Mouse (Mus musculus): ENCODE measurements around the gene 1810046K07Rik. TPM values are rescaled to one million over a fixed set of nuclear protein-coding genes. Genes with fewer than 3 reads are reported as not detected.
A peak's percentile ranks its signal among the peaks of the same experiment; 100 is the strongest.

1810046K07Rik gene
- polyA plus RNA-seq, 1 experiment from 2014 or later: 0.36 TPM

GRCm38 (mm10) chr9:51293541-51293940 lies 35.2 kb downstream of the 1810046K07Rik start:
- no peak overlapping the region for H3K27ac ChIP-seq
- WGBS: 70% methylated on average over 8 of the region's 8 CpGs
- no peak overlapping the region for H3K9ac ChIP-seq (replicated peaks)
- no peaks in the 10 kb centered on the region for H3K9me3 ChIP-seq
- H3K4me2 ChIP-seq: no peak overlapping the region
- no peak for ATAC-seq (ENCODE audit: insufficient number of reproducible peaks, insufficient read depth, low FRiP score, low TSS enrichment, low read depth)
- peaks cover 14% of the 10 kb centered on the region; the same call in 1 of the 2 replicates for H3K27me3 ChIP-seq
- no peak overlapping the region for H3K4me3 ChIP-seq (replicated peaks)
- no peaks in the 10 kb centered on the region for H3K4me1 ChIP-seq (replicated peaks)
- H3K36me3 ChIP-seq: no peaks in the 10 kb centered on the region

- Histone ChIP-seq H3K9ac (replicated peaks) (no peak overlapping the region), H3K36me3 (no peaks in the 10 kb centered on the region), H3K27ac (no peak overlapping the region), H3K27me3 (peaks cover 14% of the 10 kb centered on the region; the same call in 1 of the 2 replicates), H3K4me2 (no peak overlapping the region), H3K4me3 (replicated peaks) (no peak overlapping the region), H3K4me1 (replicated peaks) (no peaks in the 10 kb centered on the region), H3K9me3 (no peaks in the 10 kb centered on the region)
- 34% methylated on average over 4 of the region's 4 CpGs for WGBS
- no peak for ATAC-seq (ENCODE audit: insufficient number of reproducible peaks, insufficient read depth, low FRiP score, low TSS enrichment, low read depth)
Observed at GRCm38 (mm10) chr9:51292674-51293073, 36.0 kb downstream of the 1810046K07Rik start.

GRCm38 (mm10) chr9:51290980-51291379 lies 37.7 kb downstream of the 1810046K07Rik start:
- ATAC-seq (ENCODE audit: insufficient number of reproducible peaks, insufficient read depth, low FRiP score, low TSS enrichment, low read depth): no peak
- Histone ChIP-seq H3K36me3 (no peaks in the 10 kb centered on the region), H3K9me3 (no peaks in the 10 kb centered on the region), H3K27me3 (peaks cover 14% of the 10 kb centered on the region; the same call in 1 of the 2 replicates), H3K9ac (replicated peaks) (no peak overlapping the region), H3K4me1 (replicated peaks) (no peaks in the 10 kb centered on the region), H3K4me2 (no peak overlapping the region), H3K27ac (no peak overlapping the region), H3K4me3 (replicated peaks) (no peak overlapping the region)
- WGBS: 70% methylated on average over 4 of the region's 4 CpGs

GRCm38 (mm10) chr9:51286079-51286478 lies 42.6 kb downstream of the 1810046K07Rik start:
- Histone ChIP-seq H3K36me3 (no peaks in the 10 kb centered on the region), H3K4me1 (replicated peaks) (no peaks in the 10 kb centered on the region), H3K9ac (replicated peaks) (no peak overlapping the region), H3K27me3 (peaks cover 16% of the 10 kb centered on the region; the same call in 1 of the 2 replicates), H3K4me2 (no peak overlapping the region), H3K9me3 (no peaks in the 10 kb centered on the region), H3K27ac (no peak overlapping the region), H3K4me3 (replicated peaks) (no peak overlapping the region)
- ATAC-seq (ENCODE audit: insufficient number of reproducible peaks, insufficient read depth, low FRiP score, low TSS enrichment, low read depth): no peak
- 60% methylated on average over 2 of the region's 2 CpGs for WGBS

- Histone ChIP-seq H3K4me1 (replicated peaks) (peaks cover 10% of the 10 kb centered on the region), H3K9me3 (no peaks in the 10 kb centered on the region), H3K27ac (peak within 1 kb of the TSS; percentile 82), H3K4me3 (replicated peaks) (peak within 1 kb of the TSS; percentile 51), H3K9ac (replicated peaks) (peak within 1 kb of the TSS; percentile 73), H3K27me3 (peaks cover 32% of the 10 kb centered on the region), H3K4me2 (peak within 1 kb of the TSS; percentile 91), H3K36me3 (no peaks in the 10 kb centered on the region)
- 1% methylated on average over 53 of the region's 53 CpGs for WGBS
- peak; percentile 96 for ATAC-seq (ENCODE audit: insufficient number of reproducible peaks, insufficient read depth, low FRiP score, low TSS enrichment, low read depth)
Observed at GRCm38 (mm10) chr9:51278500-51279381, 50.0 kb downstream of the 1810046K07Rik start, which contains the start of gene Colca2. Colca2 (minus strand) TSS chr9:51278569.

- Histone ChIP-seq H3K9me3 (no peaks in the 10 kb centered on the region), H3K4me2 (peak overlapping the region; percentile 91), H3K27ac (peak overlapping the region; percentile 82), H3K4me3 (replicated peaks) (peak overlapping the region; percentile 51), H3K4me1 (replicated peaks) (peaks cover 10% of the 10 kb centered on the region), H3K27me3 (peaks cover 37% of the 10 kb centered on the region), H3K36me3 (no peaks in the 10 kb centered on the region), H3K9ac (replicated peaks) (peak overlapping the region; percentile 73)
- ATAC-seq (ENCODE audit: insufficient number of reproducible peaks, insufficient read depth, low FRiP score, low TSS enrichment, low read depth): peak; percentile 67
- 21% methylated on average over 13 of the region's 13 CpGs for WGBS
Observed at GRCm38 (mm10) chr9:51277834-51278498, 50.8 kb downstream of the 1810046K07Rik start.

GRCm38 (mm10) chr9:51274678-51275077 lies 54.0 kb downstream of the 1810046K07Rik start:
- no peak for ATAC-seq (ENCODE audit: insufficient number of reproducible peaks, insufficient read depth, low FRiP score, low TSS enrichment, low read depth)
- no peak overlapping the region for H3K9ac ChIP-seq (replicated peaks)
- H3K9me3 ChIP-seq: no peaks in the 10 kb centered on the region
- H3K27ac ChIP-seq: no peak overlapping the region
- peaks cover 17% of the 10 kb centered on the region for H3K27me3 ChIP-seq
- H3K4me1 ChIP-seq (replicated peaks): peaks cover 10% of the 10 kb centered on the region
- no peaks in the 10 kb centered on the region for H3K36me3 ChIP-seq
- WGBS: 31% methylated on average over 4 of the region's 4 CpGs
- H3K4me3 ChIP-seq (replicated peaks): no peak overlapping the region
- H3K4me2 ChIP-seq: no peak overlapping the region

- peaks cover 11% of the 10 kb centered on the region for H3K27me3 ChIP-seq
- H3K9ac ChIP-seq (replicated peaks): no peak overlapping the region
- H3K4me3 ChIP-seq (replicated peaks): no peak overlapping the region
- H3K4me2 ChIP-seq: no peak overlapping the region
- 61% methylated on average over 9 of the region's 9 CpGs for WGBS
- H3K36me3 ChIP-seq: no peaks in the 10 kb centered on the region
- H3K4me1 ChIP-seq (replicated peaks): peaks cover 10% of the 10 kb centered on the region
- ATAC-seq (ENCODE audit: insufficient number of reproducible peaks, insufficient read depth, low FRiP score, low TSS enrichment, low read depth): no peak
- H3K9me3 ChIP-seq: no peaks in the 10 kb centered on the region
- no peak overlapping the region for H3K27ac ChIP-seq
Observed at GRCm38 (mm10) chr9:51273581-51274154, 55.0 kb downstream of the 1810046K07Rik start.

- 78% methylated on average over 5 of the region's 5 CpGs for WGBS
- no peaks in the 10 kb centered on the region for H3K36me3 ChIP-seq
- no peak for ATAC-seq (ENCODE audit: insufficient number of reproducible peaks, insufficient read depth, low FRiP score, low TSS enrichment, low read depth)
Observed at GRCm38 (mm10) chr9:51272102-51272501, 56.6 kb downstream of the 1810046K07Rik start.

GRCm38 (mm10) chr9:51271073-51271472 lies 57.6 kb downstream of the 1810046K07Rik start:
- H3K4me2 ChIP-seq: no peak overlapping the region
- no peaks in the 10 kb centered on the region for H3K36me3 ChIP-seq
- no peaks in the 10 kb centered on the region for H3K9me3 ChIP-seq
- H3K27ac ChIP-seq: no peak overlapping the region
- peaks cover 6% of the 10 kb centered on the region; the same call in 1 of the 2 replicates for H3K27me3 ChIP-seq
- H3K4me3 ChIP-seq (replicated peaks): no peak overlapping the region
- H3K4me1 ChIP-seq (replicated peaks): no peaks in the 10 kb centered on the region; the same call in 1 of the 2 replicates
- ATAC-seq (ENCODE audit: insufficient number of reproducible peaks, insufficient read depth, low FRiP score, low TSS enrichment, low read depth): no peak
- no peak overlapping the region for H3K9ac ChIP-seq (replicated peaks)
- 85% methylated on average over 8 of the region's 8 CpGs for WGBS

More at GRCm38 (mm10) chr9:51272102-51272501, 56.6 kb downstream of the 1810046K07Rik start:
- Histone ChIP-seq H3K4me3 (replicated peaks) (no peak overlapping the region), H3K27me3 (peaks cover 6% of the 10 kb centered on the region; the same call in 1 of the 2 replicates), H3K9ac (replicated peaks) (no peak overlapping the region), H3K27ac (no peak overlapping the region), H3K4me2 (no peak overlapping the region), H3K4me1 (replicated peaks) (no peaks in the 10 kb centered on the region; the same call in 1 of the 2 replicates), H3K9me3 (no peaks in the 10 kb centered on the region)

- Histone ChIP-seq H3K27me3 (peaks cover 6% of the 10 kb centered on the region; the same call in 1 of the 2 replicates), H3K4me2 (no peak overlapping the region), H3K4me1 (replicated peaks) (no peaks in the 10 kb centered on the region), H3K4me3 (replicated peaks) (no peak overlapping the region), H3K9me3 (no peaks in the 10 kb centered on the region), H3K36me3 (no peaks in the 10 kb centered on the region), H3K9ac (replicated peaks) (no peak overlapping the region), H3K27ac (no peak overlapping the region)
- WGBS: 67% methylated on average over 5 of the region's 5 CpGs
- ATAC-seq (ENCODE audit: insufficient number of reproducible peaks, insufficient read depth, low FRiP score, low TSS enrichment, low read depth): no peak
Observed at GRCm38 (mm10) chr9:51268852-51269251, 59.9 kb downstream of the 1810046K07Rik start.
